Mouse (Mus musculus) liver, adult 2 months (tissue): ENCODE measurements around the gene Syt3. TPM values are rescaled to one million over a fixed set of nuclear protein-coding genes. Genes with fewer than 3 reads are reported as not detected.

ENCODE experiments used
- DNase-seq: peaks from one replicate; pipeline ENCODE4 v3.0.0-alpha.2; 2011; ENCODE audit warnings: low read depth, low spot score; ENCODE audit errors: extremely low read depth
- H3K27ac ChIP-seq: fragments of 200-500 bp; replicated peaks from 2 replicates; pipeline ENCODE4 v1.5.1; 2012; ENCODE audit warnings: low read depth, mild to moderate bottlenecking, control low read depth, inconsistent platforms, low read length; ENCODE audit not compliant: insufficient read depth
- H3K27me3 ChIP-seq: fragments of 200-500 bp; 2 replicates; pipeline ENCODE4 v1.6.1; 2012; ENCODE audit warnings: mild to moderate bottlenecking, moderate library complexity, low read length, inconsistent platforms; ENCODE audit not compliant: control insufficient read depth, insufficient read depth
- H3K36me3 ChIP-seq: fragments of 200-500 bp; 2 replicates; pipeline ENCODE4 v1.6.1; 2012; ENCODE audit warnings: low read length, inconsistent platforms; ENCODE audit not compliant: control insufficient read depth, insufficient read depth
- H3K4me1 ChIP-seq: fragments of 200-500 bp; 2 replicates; pipeline ENCODE4 v1.6.1; 2011; ENCODE audit warnings: low read length; ENCODE audit not compliant: control insufficient read depth, insufficient read depth
- H3K4me3 ChIP-seq: fragments of 200-500 bp; 2 replicates; pipeline ENCODE4 v1.5.1; 2011; ENCODE audit warnings: low read depth, mild to moderate bottlenecking, control low read depth, low read length, moderate library complexity; ENCODE audit not compliant: insufficient read depth
- H3K79me2 ChIP-seq: fragments of 200-500 bp; 2 replicates; pipeline ENCODE4 v1.6.1; 2012; ENCODE audit warnings: inconsistent platforms, mild to moderate bottlenecking, low read length, moderate library complexity; ENCODE audit not compliant: control insufficient read depth, insufficient read depth
- H3K9ac ChIP-seq: fragments of 200-500 bp; 2 replicates; pipeline ENCODE4 v1.6.1; 2012; ENCODE audit warnings: low read depth, mild to moderate bottlenecking, control low read depth, inconsistent platforms, low read length
- CTCF ChIP-seq: fragments of 200-500 bp; IDR thresholded peaks from 2 replicates; pipeline ENCODE4 v1.5.1; 2011; ENCODE audit warnings: low read depth, low read length, control low read depth
- POLR2A ChIP-seq: fragments of 200-500 bp; IDR thresholded peaks from 2 replicates; pipeline ENCODE4 v1.6.1; 2011; ENCODE audit warnings: low read length, control low read depth; ENCODE audit not compliant: insufficient read depth; ENCODE audit errors: extremely low read depth
- WGBS: fragments of 180-500 bp; shearing (Covaris S2); methylation state at CpG from one replicate; pipeline ENCODE4 v1.1.7; 2018; 5-methylcytosine and 5-hydroxymethylcytosine counted together
- polyA plus RNA-seq: library from polyadenylated mRNA; depleted of rRNA; stranded (reverse); fragments of >200 nt; gene quantifications from 2 replicates; pipeline ENCODE4 v1.2.3, GENCODE M21; 2012
- total RNA-seq: library from RNA; depleted of rRNA; stranded (reverse); fragments of >200 nt; gene quantifications from 2 replicates; pipeline ENCODE4 v1.2.3, GENCODE M21; 2014

Gene Syt3
- total and polyA plus RNA-seq, 2 experiments = 1.4 to 4.9 TPM

DNA sequence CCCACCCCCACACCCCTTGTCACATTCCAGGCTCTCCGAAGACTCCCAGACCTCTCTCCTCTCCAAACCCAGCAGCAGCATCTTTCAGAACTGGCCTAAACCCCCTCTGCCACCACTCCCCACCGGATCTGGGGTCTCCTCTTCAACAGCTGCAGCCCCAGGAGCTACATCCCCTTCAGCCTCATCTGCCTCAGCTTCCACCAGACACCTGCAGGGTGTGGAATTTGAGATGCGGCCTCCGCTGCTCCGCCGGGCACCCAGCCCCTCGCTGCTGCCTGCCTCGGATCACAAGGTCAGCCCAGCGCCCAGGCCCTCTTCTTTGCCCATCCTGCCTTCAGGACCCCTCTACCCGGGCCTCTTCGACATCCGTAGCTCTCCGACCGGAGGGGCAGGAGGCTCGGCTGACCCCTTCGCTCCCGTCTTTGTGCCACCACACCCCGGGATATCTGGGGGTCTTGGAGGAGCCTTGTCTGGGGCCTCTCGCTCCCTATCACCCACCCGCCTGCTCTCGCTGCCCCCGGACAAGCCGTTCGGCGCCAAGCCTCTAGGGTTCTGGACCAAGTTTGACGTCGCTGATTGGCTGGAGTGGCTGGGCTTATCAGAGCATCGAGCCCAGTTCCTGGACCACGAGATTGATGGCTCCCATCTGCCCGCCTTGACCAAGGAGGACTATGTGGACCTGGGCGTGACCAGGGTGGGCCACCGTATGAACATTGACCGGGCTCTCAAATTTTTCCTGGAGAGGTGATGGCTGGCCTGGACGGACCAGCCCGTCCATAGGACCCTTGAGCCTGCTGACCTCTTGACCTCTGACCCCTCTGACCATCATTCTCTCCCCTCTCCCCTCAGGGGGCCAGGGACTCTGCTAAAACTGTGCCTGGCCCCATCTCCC is 27.1 kb upstream of the Syt3 start:
- no peaks in the 10 kb centered on the region for H3K79me2 ChIP-seq
- WGBS = 5% methylated on average over 35 of the region's 35 CpGs
- no peak overlapping the region for H3K4me3 ChIP-seq

DNA sequence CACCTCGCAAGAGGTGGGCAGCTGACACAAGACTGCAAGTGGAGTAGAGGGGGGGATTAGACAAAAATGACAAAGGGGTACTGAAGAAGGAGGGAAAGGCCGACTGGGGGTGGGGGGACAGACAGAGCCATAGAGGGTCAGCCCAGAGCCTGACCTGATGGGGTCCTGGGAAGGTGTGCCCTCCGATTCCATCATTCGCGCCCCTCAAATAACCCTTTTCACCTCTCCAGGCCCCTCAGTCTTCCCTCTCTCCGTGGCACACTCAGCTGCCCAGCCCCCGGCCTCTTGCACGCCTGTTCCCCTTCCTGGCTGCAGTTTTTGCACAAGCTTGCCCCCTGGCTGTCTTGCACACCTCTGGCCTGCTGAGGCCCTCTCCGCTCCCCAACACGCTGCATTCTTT is 26.4 kb upstream of the Syt3 start:
- Histone ChIP-seq H3K79me2 (no peaks in the 10 kb centered on the region), H3K4me1 (peaks cover 3% of the 10 kb centered on the region; the same call in 1 of the 2 replicates), H3K27me3 (peaks cover 29% of the 10 kb centered on the region), H3K4me3 (no peak overlapping the region), H3K27ac (no peak overlapping the region), H3K36me3 (no peaks in the 10 kb centered on the region), H3K9ac (no peak overlapping the region)
- WGBS = 25% methylated on average over 10 of the region's 10 CpGs
- no peak for DNase-seq
- TF ChIP-seq CTCF = no peak
- no peak for TF ChIP-seq POLR2A

More for the DNA sequence above, 27.1 kb upstream of the Syt3 start:
- Histone ChIP-seq H3K27ac (no peak overlapping the region), H3K4me1 (peaks cover 3% of the 10 kb centered on the region; the same call in 1 of the 2 replicates), H3K9ac (no peak overlapping the region), H3K36me3 (no peaks in the 10 kb centered on the region), H3K27me3 (peaks cover 36% of the 10 kb centered on the region)
- no peak for TF ChIP-seq POLR2A
- TF ChIP-seq CTCF = no peak
- DNase-seq = no peak

DNA sequence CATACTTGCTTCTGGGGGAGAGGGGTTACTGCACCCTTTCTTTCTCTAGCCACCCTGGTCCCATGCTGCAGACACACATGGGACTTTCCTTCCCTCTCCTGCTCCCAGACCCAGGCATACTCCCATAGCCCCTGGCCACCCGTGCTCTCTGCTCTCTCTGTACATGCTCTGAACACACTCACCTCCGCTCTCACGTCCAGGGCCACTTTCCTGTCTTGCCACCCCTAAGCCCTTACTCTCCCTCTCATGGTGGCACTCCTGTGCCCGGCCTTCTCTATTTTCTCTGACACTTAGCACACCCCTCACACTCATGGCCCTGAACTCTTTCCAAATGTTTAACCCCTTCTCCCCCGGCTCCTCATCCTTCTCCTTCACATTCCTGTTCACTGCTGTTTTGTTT is 25.9 kb upstream of the Syt3 start:
- TF ChIP-seq CTCF = no peak
- TF ChIP-seq POLR2A = no peak
- 15% methylated on average over 5 of the region's 5 CpGs for WGBS
- no peaks in the 10 kb centered on the region for H3K36me3 ChIP-seq
- no peak overlapping the region for H3K27ac ChIP-seq
- H3K9ac ChIP-seq = no peak overlapping the region
- no peak overlapping the region for H3K4me3 ChIP-seq
- peaks cover 24% of the 10 kb centered on the region for H3K27me3 ChIP-seq
- H3K79me2 ChIP-seq = no peaks in the 10 kb centered on the region
- peaks cover 3% of the 10 kb centered on the region; the same call in 1 of the 2 replicates for H3K4me1 ChIP-seq
- DNase-seq = no peak

DNA sequence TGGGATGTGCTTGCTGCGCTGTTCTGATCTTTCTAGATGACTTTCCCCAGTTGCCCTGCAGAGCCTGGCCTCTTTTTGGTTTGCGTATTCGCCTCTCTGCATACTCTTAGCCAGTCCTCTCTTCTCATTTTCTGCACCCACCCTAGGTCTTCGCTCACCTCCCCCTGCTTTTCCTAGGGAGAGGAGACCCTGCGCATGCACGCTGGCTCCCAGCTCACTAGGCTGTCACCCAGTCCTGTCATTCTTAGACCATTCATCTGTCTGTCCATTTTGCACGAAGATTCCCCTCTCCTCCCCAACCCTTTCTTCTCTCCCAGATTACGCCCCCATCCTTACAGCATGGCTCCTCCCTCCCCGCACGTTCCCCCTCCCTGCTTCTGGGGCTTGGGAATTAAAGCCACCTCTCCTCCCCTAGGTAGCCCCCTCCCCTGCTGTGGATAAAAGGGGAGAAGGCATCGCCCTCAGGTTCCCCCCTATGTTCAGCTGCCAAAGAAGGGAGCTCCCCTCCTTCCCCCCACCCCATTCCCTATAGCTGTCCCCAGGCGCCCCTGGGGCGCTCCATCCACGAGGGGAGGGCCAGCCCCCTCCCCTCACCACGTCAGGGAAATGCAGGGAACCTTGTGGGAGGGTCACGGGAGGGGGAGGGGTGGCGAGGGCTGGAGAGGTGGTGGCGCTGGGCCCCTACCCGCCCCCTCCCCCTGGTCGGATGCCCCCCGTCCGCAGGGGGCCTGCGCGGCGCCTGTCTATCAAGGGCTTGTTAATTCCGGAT is 24.8 kb upstream of the Syt3 start:
- Histone ChIP-seq H3K79me2 (no peaks in the 10 kb centered on the region), H3K36me3 (no peaks in the 10 kb centered on the region), H3K4me3 (no peak overlapping the region), H3K27ac (no peak overlapping the region), H3K27me3 (peaks cover 14% of the 10 kb centered on the region), H3K9ac (no peak overlapping the region), H3K4me1 (peaks cover 3% of the 10 kb centered on the region; the same call in 1 of the 2 replicates)
- DNase-seq = no peak
- 12% methylated on average over 23 of the region's 26 CpGs for whole genome bisulfite sequencing
- no peak for TF ChIP-seq POLR2A
- no peak for TF ChIP-seq CTCF

DNA sequence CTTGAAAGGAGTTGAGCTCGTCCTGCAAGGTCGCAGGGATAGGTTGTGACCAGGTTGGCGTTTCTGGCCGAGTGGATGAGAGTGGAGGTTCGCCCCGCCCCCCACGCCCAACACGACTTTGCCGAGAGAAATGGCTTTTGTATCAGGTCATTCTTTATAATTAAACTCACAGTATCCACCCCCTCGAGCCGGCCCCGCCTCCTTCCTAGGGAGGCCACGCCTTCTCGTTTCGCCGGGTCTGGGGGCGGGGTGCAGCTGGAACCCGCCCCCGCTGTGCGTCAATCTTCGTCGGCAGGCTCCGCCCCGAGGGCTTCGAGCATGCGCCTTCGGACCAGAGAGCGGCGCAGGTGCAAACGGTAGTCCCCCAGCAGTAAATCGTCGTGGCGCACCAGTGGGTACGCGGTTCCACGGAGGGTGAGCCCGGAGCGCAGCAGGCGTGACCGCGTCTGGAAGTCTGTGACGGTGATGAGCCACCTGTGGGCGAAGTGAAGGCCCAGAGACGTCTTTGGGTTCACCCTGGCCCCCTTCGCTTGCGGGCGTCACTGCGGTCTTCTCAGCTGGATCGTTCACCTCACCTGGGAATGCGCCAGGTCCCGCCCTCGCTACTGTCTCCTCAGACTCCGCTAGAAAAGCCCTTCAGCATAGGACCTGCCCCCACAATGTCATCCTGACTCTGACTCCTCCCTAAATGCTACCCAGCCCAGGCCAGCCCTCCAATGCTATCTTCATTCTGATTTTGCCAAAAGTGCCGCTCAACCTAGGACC is 23.8 kb upstream of the Syt3 start:
- TF ChIP-seq POLR2A (peak; percentile 61), CTCF (no peak; the same call in 1 of the 2 replicates)
- H3K4me1 ChIP-seq = peaks cover 3% of the 10 kb centered on the region; the same call in 1 of the 2 replicates
- DNase-seq = peak; percentile 76
- H3K9ac ChIP-seq = peak overlapping the region; percentile 94
- peaks cover 12% of the 10 kb centered on the region for H3K27me3 ChIP-seq
- H3K79me2 ChIP-seq = no peaks in the 10 kb centered on the region
- H3K27ac ChIP-seq = peak overlapping the region; percentile 81
- no peaks in the 10 kb centered on the region for H3K36me3 ChIP-seq
- H3K4me3 ChIP-seq = peak overlapping the region; percentile 94
- under 1% methylated on average over 54 of the region's 54 CpGs for WGBS
